Mouse (Mus musculus): Measurements from ENCODE around the gene Map4k1. TPM values are rescaled to one million over a fixed set of nuclear protein-coding genes. Genes with fewer than 3 reads are reported as not detected.

The Map4k1 gene
- polyA plus RNA-seq (2017; shearing (Covaris generic)): 100 to 1,000 TPM; 122 to 163 TPM

DNA sequence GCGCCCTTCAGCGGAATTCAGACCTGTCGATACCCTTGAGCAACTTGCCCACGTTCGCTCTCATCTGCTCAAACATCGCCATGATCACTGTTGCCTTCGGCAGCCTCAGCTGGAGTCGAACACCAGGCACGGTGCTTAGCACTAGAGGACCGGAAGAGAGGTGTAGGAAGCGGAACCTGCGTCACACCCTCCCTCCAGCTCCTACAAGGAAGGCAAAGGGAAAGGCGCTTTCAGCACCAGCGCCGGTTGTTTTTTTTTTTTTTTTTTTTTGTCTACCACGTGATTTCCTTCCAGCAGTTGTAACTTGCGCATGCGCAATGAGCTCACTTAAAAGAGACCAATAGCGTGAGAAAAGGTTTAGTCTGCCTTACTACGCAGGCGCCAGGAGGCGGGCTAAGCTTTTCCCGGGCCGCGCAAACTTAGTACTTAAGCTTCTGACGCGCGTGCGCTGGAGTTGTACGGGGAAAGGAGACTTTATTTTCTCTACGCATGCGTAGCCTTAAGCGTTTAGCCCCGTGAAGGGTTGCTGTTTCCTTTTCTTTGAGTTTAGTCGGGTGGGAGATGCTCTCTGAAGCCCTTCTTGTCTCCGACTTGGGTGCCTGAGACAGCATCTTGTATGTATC lies at the start of gene Map4k1, which contains the start of gene Eif3k:
Gene Map4k1 (plus strand): TSS at position 400 of the 623 bp plus-strand sequence.
Gene Eif3k (minus strand): TSS at position 214 of the 623 bp plus-strand sequence.

DNA sequence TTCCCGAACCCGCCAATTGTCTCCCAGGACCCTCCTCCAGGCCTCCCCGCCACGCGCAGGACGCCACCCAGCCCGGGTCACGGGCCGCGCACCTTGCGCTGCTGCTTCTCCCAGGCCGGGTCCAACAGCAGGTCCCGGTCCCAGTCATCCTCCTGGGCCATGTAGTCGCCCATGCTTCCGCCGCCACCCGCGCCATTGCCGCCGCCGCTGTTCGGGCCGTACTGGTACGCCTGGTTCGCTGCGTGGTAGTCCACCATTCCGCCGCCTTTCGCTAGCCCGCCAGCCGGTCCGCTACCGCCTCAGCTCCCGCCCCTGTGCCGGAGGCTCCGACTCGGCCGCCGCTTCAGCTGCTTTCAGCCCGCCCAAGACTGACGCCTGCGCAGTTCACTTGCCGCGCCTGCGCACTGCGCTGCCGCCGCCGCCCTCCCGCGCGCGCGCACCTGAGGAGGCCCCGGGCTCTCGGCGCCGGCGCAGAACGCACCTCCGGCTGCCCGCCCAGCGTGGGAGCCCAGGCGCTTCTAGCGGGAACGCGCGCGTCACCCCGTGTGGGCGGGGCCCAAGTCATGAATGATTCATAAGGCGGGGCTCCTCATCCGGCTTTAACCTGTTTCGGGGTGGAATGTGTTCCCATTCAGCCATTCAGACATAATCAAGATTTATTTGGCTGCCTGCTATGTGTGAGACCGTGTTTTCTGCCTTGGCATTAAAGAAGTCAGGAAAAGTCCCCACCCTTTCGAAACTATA lies 19.8 kb upstream of the Map4k1 start, which contains the start of gene Actn4:
Gene Actn4 (minus strand): TSS at position 414 of the 744 bp plus-strand sequence.

Other genes starting within 250 kb of the Map4k1 start
- 10 to 100 TPM; 78.0 to 82.9 TPM for gene Mrps12, start 240.2 kb upstream of the Map4k1 start, polyA plus RNA-seq (2017; shearing (Covaris generic))
- gene Sars2, start 240.1 kb upstream of the Map4k1 start, polyA plus RNA-seq (2017; shearing (Covaris generic)): 10 to 100 TPM; 17.3 to 28.8 TPM
- not detected for gene Ccer2, start 225.9 kb upstream of the Map4k1 start, polyA plus RNA-seq (2017; shearing (Covaris generic))
- 10 to 100 TPM; 86.5 to 91.3 TPM for gene Sirt2, start 215.3 kb upstream of the Map4k1 start, polyA plus RNA-seq (2017; shearing (Covaris generic))
- gene Nfkbib, start 214.5 kb upstream of the Map4k1 start, polyA plus RNA-seq (2017; shearing (Covaris generic)): 10 to 100 TPM; 89.5 to 96.2 TPM
- 100 to 1,000 TPM; 273 to 344 TPM for gene Rinl, start 193.1 kb upstream of the Map4k1 start, polyA plus RNA-seq (2017; shearing (Covaris generic))
- 100 to 1,000 TPM; 235 to 257 TPM for gene Hnrnpl, start 173.5 kb upstream of the Map4k1 start, polyA plus RNA-seq (2017; shearing (Covaris generic))
- gene Ech1, start 156.8 kb upstream of the Map4k1 start, polyA plus RNA-seq (2017; shearing (Covaris generic)): 100 to 1,000 TPM; 196 to 213 TPM
- gene Lgals4, start 148.2 kb upstream of the Map4k1 start, polyA plus RNA-seq (2017; shearing (Covaris generic)): 10 to 100 TPM; 21.0 to 34.8 TPM
- gene Lgals7, start 118.2 kb upstream of the Map4k1 start, polyA plus RNA-seq (2017; shearing (Covaris generic)): 1 to 10 TPM; 1.7 to 9.7 TPM
- gene Capn12, start 100.6 kb upstream of the Map4k1 start, polyA plus RNA-seq (2017; shearing (Covaris generic)): under 1 TPM; 0.11 to 0.15 TPM
- gene Actn4, start 19.7 kb upstream of the Map4k1 start, polyA plus RNA-seq (2017; shearing (Covaris generic)): 100 to 1,000 TPM; 248 to 281 TPM
- 100 to 1,000 TPM; 306 to 337 TPM for gene Eif3k, start 186 bp upstream of the Map4k1 start, polyA plus RNA-seq (2017; shearing (Covaris generic))
- gene Ryr1, start 143.1 kb downstream of the Map4k1 start, polyA plus RNA-seq (2017; shearing (Covaris generic)): 1 to 10 TPM in 1 of 2 experiments, under 1 TPM in 1; 0.02 to 1.4 TPM
- 1 to 10 TPM in 1 of 2 experiments, under 1 TPM in 1; 0.94 to 1.0 TPM for gene Rasgrp4, start 152.8 kb downstream of the Map4k1 start, polyA plus RNA-seq (2017; shearing (Covaris generic))
- gene Fam98c, start 174.2 kb downstream of the Map4k1 start, polyA plus RNA-seq (2017; shearing (Covaris generic)): 10 to 100 TPM; 68.9 to 72.7 TPM
- gene Ggn, start 188.2 kb downstream of the Map4k1 start, polyA plus RNA-seq (2017; shearing (Covaris generic)): under 1 TPM; 0.07 to 0.36 TPM
- gene Spred3, start 188.4 kb downstream of the Map4k1 start, polyA plus RNA-seq (2017; shearing (Covaris generic)): under 1 TPM; 0.28 to 0.70 TPM
- gene Psmd8, start 198.7 kb downstream of the Map4k1 start, polyA plus RNA-seq (2017; shearing (Covaris generic)): 100 to 1,000 TPM; 205 to 212 TPM
- 1 to 10 TPM; 1.3 to 2.1 TPM for gene Catsperg1, start 232.0 kb downstream of the Map4k1 start, polyA plus RNA-seq (2017; shearing (Covaris generic))